Mouse (Mus musculus): Measurements from ENCODE around the gene Zkscan14.

DNA sequence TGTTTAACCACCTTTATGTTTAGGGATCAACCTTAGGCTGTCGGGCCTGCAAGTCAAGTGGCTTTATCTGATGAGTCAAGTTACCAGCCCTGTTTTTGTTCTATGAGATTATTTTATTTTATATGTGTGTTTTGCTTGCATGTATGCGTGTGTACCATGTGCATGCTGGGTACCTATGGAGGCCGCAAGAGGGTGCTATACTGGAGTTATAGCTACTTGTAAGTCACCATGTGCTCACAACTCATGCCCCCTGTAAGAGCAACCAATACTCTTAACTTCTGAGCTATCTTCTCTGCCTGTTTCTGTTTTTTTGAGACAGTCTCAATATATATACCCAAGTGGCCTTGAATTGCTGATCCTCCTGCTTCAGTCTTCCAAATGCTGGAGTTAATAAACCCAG lies 11.8 kb upstream of the Zkscan14 start:
- TF ChIP-seq CTCF (IDR thresholded peaks at IDR 0.05; ENCODE audit: low read depth) (no peak), EP300 (IDR thresholded peaks at IDR 0.05; ENCODE audit: low read depth) (no peak)
